Mouse (Mus musculus): ENCODE results near the gene Gjc1. TPM values are rescaled to one million over a fixed set of nuclear protein-coding genes. Genes with fewer than 3 reads are reported as not detected.

The Gjc1 gene
- polyA plus RNA-seq, 1 experiment from 2014 or later: 56.6 TPM

DNA sequence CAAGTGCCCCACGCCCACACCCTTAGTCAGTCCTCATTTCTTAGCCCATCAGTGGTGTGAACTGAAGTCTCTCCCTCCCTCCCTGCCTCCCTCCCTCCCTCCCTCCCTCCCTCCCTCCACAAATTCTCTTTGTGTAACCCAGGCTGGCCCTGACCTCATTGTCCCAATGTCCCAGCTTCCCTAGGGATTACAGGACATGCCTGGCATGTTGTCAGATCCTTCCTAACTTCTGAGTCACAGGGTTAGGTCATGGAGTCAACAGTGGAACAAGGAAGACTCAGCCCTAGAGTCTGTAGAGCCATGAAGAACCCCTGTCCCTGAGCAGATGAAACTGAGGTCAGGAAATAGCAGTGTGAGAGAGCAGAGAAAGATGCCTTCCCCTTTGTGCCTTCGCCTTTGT is 69.8 kb downstream of the Gjc1 start:
- H3K4me2 ChIP-seq: no peak overlapping the region
- H3K4me3 ChIP-seq (ENCODE audit: low read depth, low read length): no peak overlapping the region
- H3K9me3 ChIP-seq (replicated peaks; ENCODE audit: control insufficient read depth, low read length): no peaks in the 10 kb centered on the region
- peaks cover 10% of the 10 kb centered on the region for H3K4me1 ChIP-seq (ENCODE audit: control insufficient read depth, insufficient read depth, low read length)
- H3K9ac ChIP-seq (ENCODE audit: low read depth, low read length): no peak overlapping the region
- 88% methylated on average over 2 of the region's 2 CpGs for WGBS (ENCODE audit: insufficient replicate concordance)
- no peak overlapping the region for H3K27ac ChIP-seq (ENCODE audit: low read depth, low read length)
- no peak for ATAC-seq (replicated peaks; ENCODE audit: insufficient number of reproducible peaks, low FRiP score, low TSS enrichment)
- no peaks in the 10 kb centered on the region for H3K36me3 ChIP-seq (ENCODE audit: control insufficient read depth, insufficient read depth, low read length)
- peaks cover 14% of the 10 kb centered on the region for H3K27me3 ChIP-seq (ENCODE audit: control insufficient read depth, insufficient read depth, low read length)

Other genes starting within 250 kb of the Gjc1 start
- gene Gm11627, start 240.2 kb downstream of the Gjc1 start, polyA plus RNA-seq (2014; fragmentation: Nextera tagmentation; extraction: Ambion mirVana): 13.6 and 13.9 TPM in 2 replicates
- gene Fzd2, start 215.3 kb downstream of the Gjc1 start, polyA plus RNA-seq (2014; fragmentation: Nextera tagmentation; extraction: Ambion mirVana): 23.9 and 25.0 TPM in 2 replicates
- gene Meioc, start 156.0 kb downstream of the Gjc1 start, polyA plus RNA-seq (2014; fragmentation: Nextera tagmentation; extraction: Ambion mirVana): 0.96 and 1.1 TPM in 2 replicates
- gene Ccdc43, start 121.9 kb downstream of the Gjc1 start, polyA plus RNA-seq (2014; fragmentation: Nextera tagmentation; extraction: Ambion mirVana): 39.5 and 41.8 TPM in 2 replicates
- gene Adam11, start 58.3 kb downstream of the Gjc1 start, polyA plus RNA-seq (2014; fragmentation: Nextera tagmentation; extraction: Ambion mirVana): 5.4 and 6.7 TPM in 2 replicates
- not detected in 2 replicates for gene Higd1b, start 16.1 kb upstream of the Gjc1 start, polyA plus RNA-seq (2014; fragmentation: Nextera tagmentation; extraction: Ambion mirVana)
- 136 and 149 TPM in 2 replicates for gene Eftud2, start 61.3 kb upstream of the Gjc1 start, polyA plus RNA-seq (2014; fragmentation: Nextera tagmentation; extraction: Ambion mirVana)
- 0.42 and 0.56 TPM in 2 replicates for gene Ccdc103, start 61.5 kb upstream of the Gjc1 start, polyA plus RNA-seq (2014; fragmentation: Nextera tagmentation; extraction: Ambion mirVana)
- not detected in 2 replicates for gene Fam187a, start 65.5 kb upstream of the Gjc1 start, polyA plus RNA-seq (2014; fragmentation: Nextera tagmentation; extraction: Ambion mirVana)
- gene Gfap, start 81.2 kb upstream of the Gjc1 start, polyA plus RNA-seq (2014; fragmentation: Nextera tagmentation; extraction: Ambion mirVana): 0.18 and 0.20 TPM in 2 replicates
- gene Kif18b, start 105.4 kb upstream of the Gjc1 start, polyA plus RNA-seq (2014; fragmentation: Nextera tagmentation; extraction: Ambion mirVana): 5.6 and 5.9 TPM in 2 replicates
- 0.76 and 1.0 TPM in 2 replicates for gene C1ql1, start 127.0 kb upstream of the Gjc1 start, polyA plus RNA-seq (2014; fragmentation: Nextera tagmentation; extraction: Ambion mirVana)
- 49.4 and 53.4 TPM in 2 replicates for gene Nmt1, start 208.5 kb upstream of the Gjc1 start, polyA plus RNA-seq (2014; fragmentation: Nextera tagmentation; extraction: Ambion mirVana)
- 135 and 141 TPM in 2 replicates for gene Dcakd, start 208.6 kb upstream of the Gjc1 start, polyA plus RNA-seq (2014; fragmentation: Nextera tagmentation; extraction: Ambion mirVana)

Measured in heart, embryonic 11.5 days (tissue).